Mouse (Mus musculus) gastrocnemius, adult 8-10 months (tissue): ENCODE results near the gene Ccdc172. TPM values are rescaled to one million over a fixed set of nuclear protein-coding genes. Genes with fewer than 3 reads are reported as not detected.

Experiments used
- DNase-seq, 2 experiments: peaks; one replicate each; pipeline ENCODE4 v3.0.0; 2022; ENCODE audit warnings: low spot score in 2 of 2
- total RNA-seq, 4 experiments: library from RNA; stranded (reverse); gene quantifications; 2 replicates each; pipeline ENCODE4 v1.2.4; 2022

Gene Ccdc172
- total RNA-seq, 4 experiments from 2014 or later = not detected

DNA sequence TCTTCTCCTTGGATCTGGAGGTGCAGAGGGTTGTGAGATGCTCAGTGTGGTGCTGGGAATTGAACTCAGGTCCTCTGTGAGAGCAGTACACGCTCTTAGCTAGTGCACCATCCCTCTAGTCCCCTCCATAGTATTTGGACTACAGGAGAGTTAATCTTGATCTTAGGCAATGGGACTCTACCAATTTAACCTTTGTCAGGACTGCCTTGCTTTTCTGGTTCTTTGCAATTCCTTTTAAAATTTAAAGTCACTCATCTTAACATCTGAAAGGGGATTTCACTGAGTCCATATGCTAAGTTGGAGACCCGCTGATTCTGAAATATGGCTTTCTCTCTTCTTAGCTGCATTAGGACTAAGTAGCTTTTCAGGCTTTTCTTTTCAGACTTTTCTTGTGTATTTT is 59.8 kb downstream of the Ccdc172 start:
- DNase-seq = no peak

DNA sequence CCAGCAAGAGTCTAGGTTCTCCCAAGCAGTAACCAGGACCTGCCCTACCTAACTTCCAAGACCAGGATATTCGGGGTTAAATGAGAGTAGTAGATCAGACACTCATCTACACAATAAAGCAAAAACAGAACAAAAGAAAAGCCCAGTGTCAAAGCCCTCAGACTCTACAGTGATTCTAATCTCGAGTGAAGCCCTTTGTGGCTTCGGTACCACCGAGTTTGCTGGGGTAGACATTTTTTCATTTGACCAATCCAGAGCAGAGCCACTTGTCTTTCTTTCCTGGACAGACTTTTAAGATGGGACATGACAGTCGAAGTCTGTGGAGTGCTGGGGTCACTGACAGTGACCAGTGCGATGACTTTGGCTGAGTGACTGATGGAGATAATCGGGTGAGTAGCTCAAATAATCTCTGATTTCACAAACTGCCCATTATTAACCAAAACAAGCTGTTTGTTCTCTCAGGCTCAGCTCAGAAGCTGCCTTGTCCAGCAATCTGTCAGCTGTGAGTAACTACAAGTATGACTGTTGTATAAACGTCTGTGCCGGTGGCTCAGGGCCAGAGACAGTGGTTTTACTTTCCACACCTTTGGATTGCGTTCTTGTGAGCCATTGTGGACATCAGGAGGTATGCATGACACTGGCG is 60.8 kb downstream of the Ccdc172 start:
- DNase-seq = no peak

DNA sequence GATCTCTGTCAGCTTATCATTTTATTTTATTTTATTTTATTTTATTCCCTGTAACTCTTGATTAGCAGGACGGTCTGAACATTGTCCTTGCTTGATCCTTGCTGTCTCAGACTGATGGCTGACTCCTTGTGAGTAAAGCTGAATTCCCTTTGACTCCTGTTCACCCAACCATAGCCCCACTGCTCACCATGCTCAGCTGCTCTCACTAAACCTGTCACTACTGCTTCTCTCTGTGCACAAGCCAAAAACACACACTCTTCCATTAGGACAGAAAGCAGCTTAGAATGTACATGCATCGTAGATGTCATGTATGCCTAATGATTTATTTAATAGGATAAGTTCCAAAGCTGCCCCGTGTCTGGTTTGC is 61.3 kb downstream of the Ccdc172 start:
- DNase-seq = no peak

DNA sequence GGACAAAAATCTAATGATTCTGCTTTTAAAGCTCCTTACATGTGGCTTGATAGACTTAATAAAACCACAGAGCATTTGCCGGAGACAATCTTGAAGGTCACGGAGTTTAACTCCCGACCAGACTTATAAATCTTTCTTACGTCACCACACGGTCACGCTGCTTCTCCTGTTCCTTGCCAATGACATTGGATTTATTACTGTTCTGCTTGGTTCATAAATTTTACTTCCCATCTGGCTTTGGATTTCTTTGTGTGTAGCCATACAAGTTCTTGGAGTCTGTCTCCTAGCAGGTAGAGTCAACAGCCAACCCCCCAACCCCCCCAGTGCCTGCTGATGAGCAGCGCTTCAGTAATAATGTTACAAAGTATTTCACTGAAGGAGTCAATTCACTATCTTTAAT is 70.2 kb downstream of the Ccdc172 start:
- DNase-seq = no peak

DNA sequence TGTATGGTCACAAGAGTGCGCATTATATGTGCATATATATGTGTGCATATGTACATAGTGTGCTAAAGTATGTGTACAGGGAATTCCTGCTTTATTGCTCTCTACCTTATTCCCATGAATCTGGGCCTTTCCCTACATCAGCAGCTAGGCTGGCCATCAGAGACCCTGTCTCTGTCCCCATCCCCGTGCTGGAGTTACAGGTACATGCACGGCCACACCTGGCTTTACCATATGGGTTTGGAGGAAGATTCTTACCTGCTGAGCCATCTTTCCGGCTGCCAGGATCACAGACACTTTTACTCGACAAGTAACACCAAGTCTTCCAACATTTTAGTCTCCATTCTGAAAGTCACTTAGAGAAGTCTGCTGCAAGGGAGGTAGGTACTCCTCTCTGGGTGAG is 71.2 kb downstream of the Ccdc172 start:
- DNase-seq = no peak

DNA sequence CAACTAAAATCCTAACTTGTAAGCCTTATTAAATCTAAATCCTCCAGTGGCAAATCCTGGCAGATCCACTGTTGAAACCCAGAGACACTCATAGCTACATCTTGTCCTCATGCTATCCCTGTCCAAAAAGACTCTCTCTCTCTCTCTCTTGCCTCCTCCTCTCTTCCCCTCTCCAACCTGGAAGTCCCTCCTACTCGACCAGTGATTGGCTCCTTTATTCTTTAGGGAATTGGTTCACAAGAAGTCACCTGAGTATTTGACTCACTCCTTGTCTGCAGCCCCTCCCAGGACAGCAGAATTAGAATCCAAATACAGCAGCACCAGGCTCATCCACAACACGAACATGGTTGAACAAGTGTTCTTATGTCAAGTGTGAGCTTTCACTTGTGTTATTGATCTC is 74.3 kb downstream of the Ccdc172 start:
- DNase-seq = no peak

DNA sequence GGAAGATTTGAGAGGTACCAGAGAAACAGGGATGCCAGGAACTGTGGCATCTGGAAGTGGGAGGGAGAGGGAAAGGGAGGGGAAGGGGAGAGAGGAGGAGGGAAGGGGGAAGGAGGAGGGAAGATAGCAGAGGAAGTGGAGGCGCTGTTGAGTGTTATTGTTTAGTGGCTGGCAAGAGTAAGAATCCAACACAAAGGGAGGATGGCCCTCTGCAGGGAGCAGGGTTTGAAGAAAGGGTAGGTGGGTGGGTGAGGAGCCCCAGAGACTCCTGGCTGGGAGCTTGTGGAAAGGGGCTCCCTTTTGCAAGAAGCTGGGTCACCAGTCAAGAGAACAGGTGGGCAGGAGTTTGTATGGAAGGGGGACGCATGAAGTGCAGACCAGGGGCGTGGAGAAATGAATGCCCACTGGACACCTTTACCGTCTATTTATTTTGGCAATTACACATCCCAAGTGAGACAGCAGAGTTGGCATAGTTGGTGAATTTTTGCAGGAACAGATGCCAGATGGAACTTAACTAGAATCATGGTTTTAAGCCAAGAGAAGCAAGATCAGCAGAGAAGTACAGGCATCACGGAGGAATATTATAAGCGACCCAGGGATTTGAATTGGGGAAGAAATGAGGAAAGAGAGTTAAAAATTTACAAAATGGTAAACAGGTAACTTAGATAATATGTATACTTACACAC is 78.6 kb downstream of the Ccdc172 start:
- DNase-seq = no peak

DNA sequence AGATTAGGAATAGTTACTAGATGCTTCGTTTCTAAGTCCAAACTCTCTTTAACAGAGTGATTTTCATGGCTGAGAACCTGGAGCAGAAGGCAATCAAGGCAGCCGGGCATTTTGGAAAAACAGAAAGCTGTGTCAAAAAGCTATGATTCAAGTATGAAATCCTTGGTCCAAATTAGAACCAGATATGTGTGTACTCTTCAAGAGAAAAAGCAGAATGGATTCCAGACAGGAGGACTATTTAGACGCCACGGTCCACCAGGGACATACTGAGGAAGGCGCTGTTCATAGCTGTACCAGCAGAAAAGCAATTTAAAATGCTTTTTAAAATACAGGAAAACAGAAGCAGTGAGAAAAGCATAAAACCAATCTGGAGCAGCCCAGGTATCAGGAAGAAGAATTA is 88.6 kb downstream of the Ccdc172 start:
- DNase-seq = no peak

Other genes starting within 250 kb of the Ccdc172 start
- gene Gfra1, start 56.1 kb upstream of the Ccdc172 start, total RNA-seq = 1 to 10 TPM; 2.2 to 3.9 (median 3.1) TPM
- not detected for gene Pnlip, start 140.5 kb downstream of the Ccdc172 start, total RNA-seq
- not detected for gene Pnliprp1, start 216.9 kb downstream of the Ccdc172 start, total RNA-seq
- not detected for gene Pnliprp2, start 247.7 kb downstream of the Ccdc172 start, total RNA-seq